Mouse (Mus musculus): ENCODE measurements at regions not wholly inside any gene's neighbourhood (a gene's known extent, or its start where the extent isn't known, plus 50 kb on each side); places are given as distances from the start of the nearest gene placed in this dataset.

DNA sequence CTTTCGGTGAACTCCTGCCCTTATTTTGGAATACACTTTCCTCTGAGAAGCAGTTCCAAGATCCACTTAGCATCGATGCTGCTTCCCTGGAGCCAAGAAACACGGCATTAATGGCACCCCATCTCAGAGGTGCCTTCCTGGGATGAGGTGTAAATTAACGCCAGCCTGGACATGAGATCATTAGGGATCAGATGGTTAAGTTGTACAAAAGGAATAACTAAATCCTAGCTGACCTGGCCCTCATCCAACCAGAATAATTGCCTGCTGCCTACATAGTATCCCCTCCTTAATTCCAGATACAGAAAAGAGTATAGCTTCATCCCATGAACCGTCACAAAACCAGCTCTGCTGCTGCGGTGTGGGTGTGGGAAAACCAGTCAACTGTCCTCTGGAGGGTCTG, 304.6 kb upstream of the Nfe2l3 start:
- no peak for TF ChIP-seq CTCF (IDR thresholded peaks at IDR 0.05; ENCODE audit: control insufficient read depth, insufficient read depth, insufficient replicate concordance, low read depth, low read length)
- no peak for TF ChIP-seq POLR2A (IDR thresholded peaks at IDR 0.05; ENCODE audit: control insufficient read depth, low read depth, low read length)
